Mouse (Mus musculus): ENCODE results near the gene Cdc6.

Gene Cdc6

DNA sequence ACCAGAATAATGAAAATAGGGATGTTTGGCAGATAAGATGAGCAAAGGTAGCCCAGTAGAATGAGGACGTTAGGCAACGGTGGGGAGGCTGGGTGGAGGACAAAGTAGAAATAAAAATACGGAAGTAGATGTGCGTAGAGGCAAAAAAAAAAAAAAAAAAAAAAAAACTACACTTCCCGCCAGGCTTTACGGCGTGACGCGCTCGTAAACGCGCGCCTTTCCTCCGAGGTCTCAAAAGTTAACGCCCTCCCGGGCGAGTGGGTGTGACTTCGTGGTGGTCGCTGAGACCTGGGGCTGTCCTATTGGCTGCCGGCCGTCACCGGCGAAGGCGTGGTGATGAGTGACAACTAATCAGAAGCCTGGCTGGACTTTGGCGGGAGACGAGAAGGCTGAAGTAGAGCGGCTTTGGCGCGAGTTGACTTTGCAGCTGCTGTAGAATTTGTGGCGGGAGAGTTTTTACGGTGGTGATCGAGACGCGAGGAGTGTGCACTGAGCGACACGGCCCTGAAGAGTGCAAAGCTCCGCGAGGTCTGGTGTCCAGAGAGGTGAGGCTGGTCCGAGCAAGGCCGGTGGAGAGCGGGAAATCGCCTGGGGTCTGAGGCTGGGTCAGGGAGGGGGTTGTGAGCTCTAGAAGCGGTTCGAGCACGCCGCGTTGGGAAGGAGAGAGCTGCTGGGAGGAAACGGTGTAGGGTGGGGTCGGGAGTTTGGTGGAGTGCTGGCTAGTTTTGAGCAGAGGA, at the start of gene Cdc6:
Gene Cdc6, plus strand, starts transcription at position 365 of the 737 bp plus-strand sequence.
- peak; percentile 84 to 98 for DNase-seq (ENCODE audit: low spot score in 2 of 2)

DNA sequence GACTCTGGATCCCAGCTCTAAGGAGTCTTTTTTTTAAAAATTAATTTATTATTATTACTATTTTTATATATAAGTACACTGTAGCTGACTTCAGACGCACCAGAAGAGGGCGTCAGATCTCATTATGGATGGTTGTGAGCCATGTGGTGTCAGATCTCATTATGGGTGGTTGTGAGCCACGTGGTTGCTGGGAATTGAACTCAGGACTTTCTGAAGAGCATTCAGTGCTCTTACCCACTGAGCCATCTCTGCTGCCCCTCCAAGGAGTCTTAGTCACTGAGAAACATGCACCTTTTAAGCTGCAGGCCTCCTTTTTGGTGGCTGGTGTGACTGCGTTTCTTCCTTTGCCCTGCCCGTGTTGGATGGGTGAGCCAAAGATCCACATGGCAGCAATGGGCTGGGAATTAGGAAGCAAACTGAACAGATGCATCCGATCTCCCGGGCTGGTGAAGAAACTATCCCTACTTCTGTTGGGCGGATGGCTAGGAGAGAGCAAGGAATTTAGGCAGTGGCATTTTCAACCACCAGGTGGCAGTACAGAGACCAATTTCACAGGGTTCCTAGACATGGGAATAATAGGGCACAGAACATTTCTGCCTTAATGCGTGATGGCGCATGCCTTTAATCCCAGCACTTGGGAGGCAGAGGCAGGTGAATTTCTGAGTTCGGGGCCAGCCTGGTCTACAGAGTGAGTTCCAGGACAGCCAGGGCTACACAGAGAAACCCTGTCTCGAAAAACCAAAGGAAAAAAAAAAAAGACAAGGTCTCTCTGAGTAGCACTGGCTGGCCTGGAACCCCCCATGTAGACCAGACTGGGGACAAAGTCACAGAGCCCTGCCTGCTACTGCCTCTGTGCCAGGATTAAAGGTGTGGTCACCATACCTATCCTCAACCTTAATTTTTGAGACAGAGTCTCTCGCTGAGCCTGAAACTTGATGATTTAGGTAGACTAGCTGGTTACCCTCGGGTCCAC, 48.6 kb upstream of the Cdc6 start:
- DNase-seq (ENCODE audit: low spot score in 2 of 2) = peak; percentile 91

DNA sequence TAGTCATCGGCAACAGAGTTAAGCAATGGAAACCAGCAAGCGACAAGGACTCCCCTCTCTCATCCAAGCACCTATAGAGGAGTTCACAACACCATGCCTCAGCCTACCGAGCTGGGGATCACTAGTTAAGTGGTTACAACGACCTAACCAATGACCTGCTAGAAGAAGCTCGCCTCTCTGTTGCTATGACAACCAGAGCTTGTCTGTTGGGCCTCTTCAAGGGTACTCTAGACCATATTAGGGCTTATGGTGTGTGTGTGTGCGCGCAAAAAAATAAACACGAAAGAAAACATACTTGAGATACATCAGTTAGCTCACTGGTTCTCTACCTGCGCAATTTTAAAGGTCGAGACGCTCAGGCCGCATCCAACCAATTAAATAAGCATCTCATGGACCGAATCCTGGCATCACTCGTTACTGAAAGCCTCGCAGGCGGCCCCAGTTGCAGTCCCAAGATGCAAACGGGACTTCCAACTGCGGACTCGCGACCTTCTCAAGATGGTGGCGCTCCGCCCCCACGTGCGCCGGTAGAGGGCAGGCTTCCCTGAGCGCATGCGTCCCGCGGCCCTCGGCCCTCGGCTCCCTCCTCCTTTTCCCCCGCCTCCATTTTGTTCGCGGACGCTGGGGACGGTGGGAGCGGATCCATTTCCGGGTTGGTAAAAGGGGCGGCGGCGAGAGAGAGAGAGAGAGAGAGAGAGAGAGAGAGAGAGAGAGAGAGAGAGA, 44.4 kb upstream of the Cdc6 start, which contains the start of gene Wipf2:
Gene Wipf2, plus strand, starts transcription at position 611 of the 723 bp plus-strand sequence.
- peak; percentile 89 to 96 for DNase-seq (ENCODE audit: low spot score in 2 of 2)

DNA sequence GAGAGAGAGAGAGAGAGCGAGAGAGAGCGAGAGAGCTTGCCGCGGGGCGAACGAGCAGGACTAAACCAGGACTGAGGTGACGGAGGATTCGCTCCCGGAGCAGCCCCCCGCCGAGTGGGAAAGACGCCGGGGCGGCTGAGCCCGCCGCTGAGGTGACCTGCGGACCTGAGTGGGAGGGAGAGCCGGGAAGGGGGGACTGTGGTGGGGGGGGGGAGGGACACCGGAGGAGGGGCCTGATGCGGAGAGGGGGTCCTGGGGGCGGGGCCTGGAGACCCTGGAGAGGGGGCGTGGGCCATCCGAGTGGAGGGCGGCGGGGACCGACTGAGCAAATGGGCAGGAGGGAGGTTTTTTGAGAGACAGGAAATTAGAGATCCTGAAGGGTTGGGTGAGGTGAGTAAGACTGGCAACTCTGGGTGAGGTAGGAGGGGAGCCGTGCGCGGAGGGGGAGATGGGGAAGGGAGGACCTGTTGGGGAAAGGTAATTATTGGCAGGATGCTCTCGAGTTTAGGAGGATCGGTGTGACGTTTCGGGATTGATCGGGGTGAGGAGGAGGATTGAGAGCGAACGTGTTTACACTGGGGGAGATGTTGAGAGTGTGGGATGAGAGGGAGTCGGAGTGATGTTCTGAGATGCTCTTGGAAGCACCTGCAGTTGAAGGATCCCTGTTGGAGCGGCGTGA, 43.7 kb upstream of the Cdc6 start:
- peak in 1 of 2 experiments; percentile 55 for DNase-seq (ENCODE audit: low spot score in 2 of 2)

DNA sequence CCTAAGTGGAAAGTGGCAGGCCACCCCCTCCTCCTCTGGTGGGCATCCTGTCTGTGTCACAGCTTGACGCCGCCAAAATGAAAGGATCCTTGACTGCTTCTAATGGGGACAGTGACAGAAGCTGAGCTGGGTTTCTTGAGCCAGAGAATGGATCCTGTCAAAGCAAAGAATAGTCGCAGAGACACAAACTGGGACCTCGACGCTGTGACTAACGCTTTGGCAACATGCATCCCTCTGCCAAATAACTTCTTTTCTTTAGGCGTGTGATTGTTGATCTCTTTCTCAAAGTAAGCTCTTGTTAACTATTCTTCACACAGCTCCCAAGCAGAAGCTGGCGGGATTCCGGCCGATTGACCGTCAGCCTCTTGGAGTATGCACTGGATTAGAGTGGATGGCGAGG, 40.3 kb upstream of the Cdc6 start:
- no peak for DNase-seq (ENCODE audit: low spot score in 2 of 2)

DNA sequence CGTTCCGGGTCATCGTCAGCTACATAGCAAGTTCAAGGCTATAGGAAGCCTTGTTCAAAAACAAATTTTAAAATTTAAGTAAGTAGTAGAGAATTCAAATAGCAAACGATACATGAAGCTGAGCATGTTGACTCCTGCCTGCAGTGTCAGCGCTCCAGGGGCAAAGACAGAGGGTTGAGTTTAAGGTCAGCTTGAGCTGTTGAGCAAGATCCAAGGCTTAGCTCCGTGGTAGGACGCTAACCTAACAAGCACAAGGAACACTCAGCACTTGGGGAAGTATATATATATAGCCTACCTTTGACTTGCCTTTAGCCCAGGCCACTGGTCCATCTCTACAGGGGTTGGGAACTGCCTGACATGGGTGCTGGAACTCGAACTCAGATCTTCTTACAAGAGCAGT, 37.7 kb upstream of the Cdc6 start:
- no peak for DNase-seq (ENCODE audit: low spot score in 2 of 2)

DNA sequence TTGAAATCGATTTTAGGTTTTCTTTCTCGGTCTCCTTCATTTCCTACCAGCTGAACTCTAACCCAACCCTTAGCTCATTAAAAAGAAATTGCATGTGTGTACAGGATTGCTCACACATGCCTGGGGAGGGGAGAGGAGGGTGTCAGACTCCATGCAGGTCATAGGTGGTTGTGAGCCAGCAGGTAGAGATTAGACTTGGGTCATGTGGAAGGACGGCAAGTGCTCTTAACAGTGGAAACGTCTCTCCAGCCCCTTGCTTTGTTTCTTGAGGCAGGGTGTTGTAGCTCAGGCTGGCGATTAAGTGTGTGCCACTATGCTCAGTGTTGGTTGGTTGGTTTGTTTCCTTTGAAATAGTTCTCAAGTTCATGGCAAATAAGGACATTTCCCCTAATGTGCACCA, 36.8 kb upstream of the Cdc6 start:
- DNase-seq (ENCODE audit: low spot score in 2 of 2) = no peak

DNA sequence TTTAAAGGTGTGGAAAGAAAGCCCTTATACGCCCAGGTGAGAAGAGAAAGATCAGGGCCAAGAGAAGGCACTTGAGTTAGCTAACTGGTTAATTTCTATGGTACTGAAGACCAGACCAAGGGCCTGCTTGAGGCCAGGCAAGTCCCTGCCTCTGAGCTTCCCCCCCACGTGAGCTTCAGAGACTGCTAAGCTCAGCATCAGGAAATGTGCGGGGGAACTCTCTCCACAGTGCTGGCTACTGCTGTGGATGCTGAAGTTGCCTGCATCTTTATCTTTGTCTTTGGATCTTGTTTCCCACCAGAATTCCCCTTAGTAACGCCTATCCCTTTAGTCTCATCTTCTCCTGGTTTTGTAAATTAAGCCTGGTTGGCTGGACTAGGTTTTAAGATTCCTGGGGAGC, 36.2 kb upstream of the Cdc6 start:
- DNase-seq (ENCODE audit: low spot score in 2 of 2) = no peak

DNA sequence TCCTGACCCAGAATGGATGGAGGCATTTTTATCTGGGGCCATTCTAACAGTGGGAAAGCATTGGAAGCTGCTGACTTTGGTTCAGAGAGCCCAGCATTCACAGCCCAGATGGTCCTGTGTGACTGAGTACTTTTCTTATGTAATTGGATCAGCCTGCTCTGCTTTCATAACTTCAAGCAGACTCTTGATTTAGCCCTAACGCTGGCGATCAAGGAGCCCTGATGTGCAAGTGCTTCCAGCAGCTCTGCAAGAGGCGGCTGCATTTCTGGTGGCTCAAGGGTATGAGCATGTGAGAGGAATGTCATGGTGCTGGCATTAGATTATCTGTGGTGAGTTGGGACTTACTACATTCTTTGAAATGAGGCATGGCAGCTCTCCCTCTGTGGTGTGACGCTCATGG, 35.6 kb upstream of the Cdc6 start:
- no peak for DNase-seq (ENCODE audit: low spot score in 2 of 2)

DNA sequence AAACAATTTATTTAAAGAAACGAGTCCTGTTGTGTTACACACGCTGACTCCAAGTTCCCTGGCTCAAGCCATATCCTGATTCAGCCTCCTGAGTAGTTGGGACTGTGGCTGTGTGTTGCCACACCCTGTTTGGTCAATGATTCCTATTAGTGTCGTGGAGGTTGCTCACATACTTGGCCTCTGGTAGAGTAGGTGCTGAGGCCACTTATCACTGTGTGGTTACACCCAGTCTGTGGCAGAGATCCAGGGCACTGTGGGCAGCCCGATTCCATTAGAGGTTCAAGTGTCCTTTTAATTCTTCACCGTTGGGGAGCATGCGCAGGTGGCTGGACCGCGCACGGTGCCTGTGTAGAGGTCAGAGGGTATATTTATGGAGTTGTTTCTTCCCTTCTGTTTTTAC, 33.7 kb upstream of the Cdc6 start:
- peak in 1 of 2 experiments; percentile 54 for DNase-seq (ENCODE audit: low spot score in 2 of 2)

DNA sequence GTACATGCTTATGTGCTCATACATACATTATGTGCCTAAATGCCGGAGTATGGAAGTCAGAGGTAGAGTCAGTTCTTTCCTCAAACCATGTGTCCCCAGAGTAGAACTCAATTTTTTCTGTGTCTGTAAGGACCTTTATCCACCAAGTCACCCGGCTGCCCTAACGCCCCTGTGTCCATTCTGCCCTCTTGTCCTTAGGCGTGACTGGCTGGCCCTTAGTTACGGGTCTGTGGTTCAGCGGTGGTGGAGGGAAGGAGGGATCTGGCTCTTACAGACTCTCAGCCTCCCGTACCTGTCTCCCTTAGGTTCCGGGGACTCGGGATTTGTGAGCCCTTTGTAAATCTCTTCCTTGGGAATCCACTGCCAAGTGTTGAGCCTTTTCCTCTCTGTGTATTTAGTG, 30.6 kb upstream of the Cdc6 start:
- DNase-seq (ENCODE audit: low spot score in 2 of 2) = no peak

DNA sequence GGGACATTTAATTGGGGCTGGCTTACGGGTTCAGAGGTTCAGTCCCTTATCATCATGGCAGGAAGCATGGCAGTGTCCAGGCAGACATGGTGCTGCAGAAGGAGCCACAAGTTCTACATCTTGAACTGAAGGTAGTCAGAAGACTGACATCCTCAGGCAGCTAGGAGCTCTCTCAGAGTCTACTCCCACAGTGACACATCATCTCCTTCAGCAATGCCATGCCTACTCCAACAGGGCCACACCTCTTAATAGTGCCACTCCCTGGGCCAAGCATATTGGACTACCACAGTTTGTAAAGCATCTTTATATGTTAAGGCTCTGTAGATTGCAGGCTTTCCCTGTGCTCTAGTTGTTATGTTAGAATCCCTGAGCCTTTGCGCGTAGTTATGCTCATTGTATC, 19.9 kb upstream of the Cdc6 start:
- DNase-seq (ENCODE audit: low spot score in 2 of 2) = no peak

DNA sequence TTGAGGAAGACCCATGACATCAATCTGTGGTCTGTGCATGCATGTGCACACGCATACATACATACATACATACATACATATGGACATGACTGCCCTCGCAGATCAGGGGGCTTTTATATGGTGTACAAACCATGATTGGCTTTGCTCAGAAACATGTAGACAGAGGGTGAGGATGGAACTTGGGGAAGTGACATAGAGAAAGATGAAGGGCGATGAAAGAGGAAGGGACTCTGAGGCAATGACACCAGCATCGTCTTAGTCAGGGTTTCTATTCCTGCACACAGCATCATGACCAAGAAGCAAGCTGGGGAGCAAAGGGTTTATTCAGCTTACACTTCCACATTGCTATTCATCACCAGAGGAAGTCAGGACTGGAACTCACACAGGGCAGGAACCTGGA, 18.5 kb upstream of the Cdc6 start:
- no peak for DNase-seq (ENCODE audit: low spot score in 2 of 2)

DNA sequence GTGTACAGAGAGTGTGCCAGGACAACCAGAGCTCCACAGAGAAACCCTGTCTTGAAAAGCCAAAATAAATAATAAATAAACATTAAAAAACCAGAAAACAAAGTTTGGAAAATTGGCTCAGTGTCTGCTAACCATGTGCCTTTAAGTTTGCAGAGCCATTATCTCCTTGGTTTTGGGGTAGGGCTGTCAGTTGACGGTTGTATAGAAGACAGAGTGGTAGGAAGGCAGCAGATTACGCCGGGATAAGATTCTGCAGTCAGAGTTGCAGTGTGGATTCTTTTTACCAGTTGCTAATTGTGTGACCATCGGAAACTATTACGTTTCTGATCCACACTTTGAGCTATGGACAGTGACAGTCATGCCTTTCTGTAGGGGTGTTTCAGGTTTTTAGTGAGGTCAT, 17.6 kb upstream of the Cdc6 start:
- no peak for DNase-seq (ENCODE audit: low spot score in 2 of 2)

DNA sequence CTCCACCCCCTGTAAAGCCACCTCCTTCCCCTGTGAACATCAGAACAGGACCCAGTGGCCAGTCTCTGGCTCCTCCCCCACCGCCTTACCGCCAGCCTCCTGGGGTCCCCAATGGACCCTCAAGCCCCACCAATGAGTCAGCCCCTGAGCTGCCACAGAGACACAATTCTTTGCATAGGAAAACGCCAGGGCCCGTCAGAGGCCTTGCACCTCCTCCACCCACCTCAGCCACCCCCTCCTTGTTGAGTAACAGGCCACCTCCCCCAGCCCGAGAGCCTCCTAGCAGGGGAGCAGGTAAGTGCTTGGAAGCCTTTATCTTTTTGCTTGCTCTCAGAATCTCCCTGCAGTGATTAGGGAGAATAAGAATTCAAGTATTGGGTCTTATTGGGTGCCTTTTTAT, 15.2 kb upstream of the Cdc6 start:
- DNase-seq (ENCODE audit: low spot score in 2 of 2) = no peak

DNA sequence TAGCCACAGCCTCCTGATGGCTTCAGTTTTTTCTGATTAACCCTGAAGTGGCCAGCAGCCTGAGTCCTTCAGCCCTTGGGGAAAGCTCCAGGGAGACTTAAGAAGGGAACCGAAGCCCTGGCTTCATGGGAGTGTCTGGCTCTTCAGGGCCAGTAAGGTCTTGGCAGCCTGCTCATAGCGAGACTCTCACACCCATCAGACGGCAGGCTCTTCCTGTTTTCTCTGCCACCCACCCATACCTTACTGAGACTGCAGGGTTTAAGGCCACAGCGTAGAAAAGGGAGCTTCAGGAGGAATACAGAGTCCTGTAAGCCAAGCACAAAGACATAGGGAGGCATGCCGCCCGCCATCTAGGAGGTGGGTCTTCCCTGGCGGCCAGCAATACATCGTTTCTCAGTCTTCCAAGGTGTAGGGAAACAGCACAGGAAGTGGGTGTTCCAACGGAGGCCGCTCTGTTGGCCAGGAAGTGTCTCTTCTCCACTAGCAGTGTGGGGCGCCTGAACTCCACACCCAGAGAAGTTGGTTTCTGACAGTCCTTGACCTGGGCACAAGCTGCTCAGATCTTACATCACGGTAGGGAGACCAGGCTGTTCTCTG, 7.0 kb upstream of the Cdc6 start:
- DNase-seq (ENCODE audit: low spot score in 2 of 2) = no peak

DNA sequence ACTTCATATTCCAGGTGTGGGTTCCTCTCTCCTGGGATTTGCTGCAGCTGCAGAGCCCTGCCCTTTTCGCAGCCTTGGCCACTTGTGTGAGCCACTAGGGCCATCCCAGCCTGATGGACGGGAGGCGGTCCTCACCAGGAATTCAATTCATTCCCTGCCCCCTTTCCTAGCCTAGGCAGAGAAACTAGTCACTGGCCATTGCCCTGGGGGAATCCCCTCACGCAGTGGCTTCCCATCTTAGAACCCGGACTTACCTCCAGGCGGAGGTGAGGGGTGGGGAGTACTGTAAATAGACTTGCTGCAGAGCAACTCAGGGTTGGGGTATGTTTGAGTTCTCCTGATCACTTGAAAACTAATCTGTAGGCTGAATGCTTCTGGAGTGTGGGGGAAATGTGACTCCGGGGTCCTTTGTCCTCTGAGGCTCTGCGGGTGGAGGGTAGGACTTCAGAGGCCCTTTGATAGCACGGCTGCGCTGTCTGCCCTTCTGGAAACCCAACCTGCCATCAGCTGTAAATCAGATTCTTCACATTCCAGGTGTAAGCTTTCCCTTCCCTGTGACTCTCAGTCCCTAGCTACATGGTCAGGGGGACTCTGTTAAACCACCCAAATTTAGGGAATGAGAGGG, 4.9 kb upstream of the Cdc6 start:
- DNase-seq (ENCODE audit: low spot score in 2 of 2) = no peak

DNA sequence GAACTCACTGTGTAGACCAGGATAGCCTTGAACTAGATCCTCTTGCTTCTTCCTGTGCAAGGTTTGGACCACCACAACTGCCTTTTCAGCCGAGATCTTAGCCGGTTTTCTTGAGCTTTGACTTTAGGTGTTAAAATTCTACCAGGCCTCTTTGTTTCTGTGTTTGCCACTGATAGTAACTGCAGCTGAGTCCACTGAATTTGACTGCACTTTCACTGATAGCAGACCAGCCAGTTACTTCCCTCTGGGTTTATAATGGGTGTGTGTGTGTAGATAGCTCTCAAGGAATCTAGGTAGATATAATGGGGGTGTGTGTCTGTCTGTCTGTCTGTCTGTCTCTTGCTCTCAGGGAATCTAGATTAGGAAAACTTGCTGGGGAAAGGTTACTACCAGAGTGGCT, 3.0 kb upstream of the Cdc6 start:
- DNase-seq (ENCODE audit: low spot score in 2 of 2) = no peak

DNA sequence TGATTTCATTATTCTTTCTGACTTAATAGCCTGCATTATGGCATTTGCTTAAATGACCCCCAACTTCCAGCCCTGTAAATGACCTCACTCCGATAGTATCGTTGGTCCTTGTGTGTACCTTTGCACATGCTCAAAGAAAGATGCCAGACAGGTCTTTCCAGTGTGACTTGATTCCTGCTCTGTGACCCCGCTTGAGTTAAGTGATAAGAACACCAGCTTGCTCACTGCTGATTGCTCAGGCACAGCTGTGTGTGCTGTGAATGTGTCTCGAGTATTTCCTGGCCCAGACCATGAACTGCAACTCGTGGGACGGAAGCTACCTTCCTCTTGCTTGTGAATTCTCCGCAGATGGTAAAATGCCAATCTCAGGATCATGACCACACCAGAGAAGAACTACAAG, 2.6 kb upstream of the Cdc6 start:
- peak in 1 of 2 experiments; percentile 15 for DNase-seq (ENCODE audit: low spot score in 2 of 2)

DNA sequence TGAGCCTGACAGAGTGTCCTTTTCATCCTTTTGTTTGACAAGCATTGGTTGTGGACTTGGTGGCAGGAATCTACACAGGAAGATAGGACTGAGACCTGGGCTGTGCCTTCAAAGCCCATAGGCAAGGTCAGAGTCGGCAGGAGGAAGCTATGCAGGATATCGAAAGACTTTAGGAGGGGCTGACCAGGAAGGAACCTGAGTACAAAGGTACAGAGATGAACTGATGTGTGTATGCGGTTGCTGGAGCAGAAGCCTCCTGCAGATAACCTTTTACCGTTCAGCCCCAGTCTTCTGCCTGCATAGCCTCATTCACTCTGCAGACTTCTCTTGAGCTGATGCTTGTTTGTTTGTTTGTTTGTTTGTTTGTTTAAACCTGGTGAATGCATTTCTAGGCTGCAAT, 2.0 kb upstream of the Cdc6 start:
- DNase-seq (ENCODE audit: low spot score in 2 of 2) = peak in 1 of 2 experiments; percentile 22

DNA sequence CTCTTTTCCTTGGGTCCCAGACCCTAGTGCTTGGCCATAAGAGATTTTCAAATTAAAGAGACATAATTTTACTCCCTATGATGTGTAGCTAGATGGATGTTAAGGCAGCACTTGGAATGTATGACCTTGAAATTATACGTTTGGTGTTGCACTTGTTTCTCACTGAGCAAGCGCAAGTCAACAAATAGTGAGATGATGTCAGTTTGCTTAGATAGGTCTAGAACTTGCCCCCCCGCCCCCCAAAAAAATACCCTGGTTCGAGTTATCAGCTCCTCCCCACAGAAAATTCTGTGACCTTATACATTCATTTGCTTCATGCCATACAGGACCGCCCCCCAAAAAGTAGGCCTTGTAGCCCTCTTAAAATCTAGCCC, 551 bp upstream of the Cdc6 start:
- no peak for DNase-seq (ENCODE audit: low spot score in 2 of 2)
